Mouse (Mus musculus) liver, embryonic 15.5 days (tissue): Measurements from ENCODE around the gene Pitpnc1. TPM values are rescaled to one million over a fixed set of nuclear protein-coding genes. Genes with fewer than 3 reads are reported as not detected.

Source experiments
- ATAC-seq: fragments of 200-750 bp; cut with Nextera tagmentation; 2 replicates; pipeline ENCODE4 v1.8.0; 2017; ENCODE audit warnings: moderate number of reproducible peaks, mild to moderate bottlenecking, moderate library complexity; ENCODE audit not compliant: insufficient read depth
- H3K27ac ChIP-seq: fragments of 300-500 bp; sonication (generic); replicated peaks from 2 replicates; pipeline ENCODE4 v1.5.1; 2015; ENCODE audit warnings: mild to moderate bottlenecking, inconsistent platforms
- H3K27me3 ChIP-seq: fragments of 300-500 bp; sonication (generic); 2 replicates; pipeline ENCODE4 v1.6.1; 2015; ENCODE audit warnings: mild to moderate bottlenecking, inconsistent platforms
- H3K36me3 ChIP-seq: fragments of 300-500 bp; sonication (generic); replicated peaks from 2 replicates; pipeline ENCODE4 v1.6.1; 2015; ENCODE audit warnings: moderate library complexity, mild to moderate bottlenecking, inconsistent platforms
- H3K4me1 ChIP-seq: fragments of 300-500 bp; sonication (generic); replicated peaks from 2 replicates; pipeline ENCODE4 v1.6.1; 2015; ENCODE audit warnings: inconsistent platforms
- H3K4me2 ChIP-seq: fragments of 300-500 bp; sonication (generic); 2 replicates; pipeline ENCODE4 v1.6.1; 2015; ENCODE audit warnings: moderate library complexity, mild to moderate bottlenecking, inconsistent platforms
- H3K4me3 ChIP-seq: fragments of 300-500 bp; sonication (generic); replicated peaks from 2 replicates; pipeline ENCODE4 v1.5.1; 2015; ENCODE audit warnings: mild to moderate bottlenecking, inconsistent platforms
- H3K9ac ChIP-seq: fragments of 300-500 bp; sonication (generic); 2 replicates; pipeline ENCODE4 v1.6.1; 2015; ENCODE audit warnings: moderate library complexity, mild to moderate bottlenecking, inconsistent platforms
- H3K9me3 ChIP-seq: fragments of 300-500 bp; sonication (generic); replicated peaks from 2 replicates; pipeline ENCODE4 v1.6.1; 2016; ENCODE audit warnings: inconsistent platforms
- WGBS: fragments of 180-500 bp; shearing (Covaris S2); methylation state at CpG from one replicate; pipeline ENCODE4 v1.1.7; 2015; ENCODE audit warnings: mixed read lengths; ENCODE audit not compliant: insufficient replicate concordance; 5-methylcytosine and 5-hydroxymethylcytosine counted together
- polyA plus RNA-seq: library from polyadenylated mRNA; unstranded; fragments of >200 nt; fragmentation: Nextera tagmentation; extraction: Ambion mirVana; gene quantifications from 2 replicates; pipeline ENCODE4 v1.2.1, GENCODE M21; 2015

Pitpnc1 gene
- polyA plus RNA-seq, 1 experiment from 2014 or later: 7.0 TPM

- H3K27me3 ChIP-seq: no peaks in the 10 kb centered on the region
- no peak overlapping the region for H3K27ac ChIP-seq
- H3K36me3 ChIP-seq: peaks cover 12% of the 10 kb centered on the region
- no peak overlapping the region for H3K4me3 ChIP-seq
- no peak overlapping the region for H3K9ac ChIP-seq
- no peak overlapping the region for H3K4me2 ChIP-seq
- ATAC-seq: no peak
- H3K9me3 ChIP-seq: no peaks in the 10 kb centered on the region
- 72% methylated on average over 10 of the region's 10 CpGs for WGBS
- H3K4me1 ChIP-seq: 0 out of 2 replicates have a peak, but pooled peaks cover 4% of the 10 kb centered on the region
Observed at GRCm38 (mm10) chr11:107226013-107226412, 244.5 kb downstream of the Pitpnc1 start.

DNA sequence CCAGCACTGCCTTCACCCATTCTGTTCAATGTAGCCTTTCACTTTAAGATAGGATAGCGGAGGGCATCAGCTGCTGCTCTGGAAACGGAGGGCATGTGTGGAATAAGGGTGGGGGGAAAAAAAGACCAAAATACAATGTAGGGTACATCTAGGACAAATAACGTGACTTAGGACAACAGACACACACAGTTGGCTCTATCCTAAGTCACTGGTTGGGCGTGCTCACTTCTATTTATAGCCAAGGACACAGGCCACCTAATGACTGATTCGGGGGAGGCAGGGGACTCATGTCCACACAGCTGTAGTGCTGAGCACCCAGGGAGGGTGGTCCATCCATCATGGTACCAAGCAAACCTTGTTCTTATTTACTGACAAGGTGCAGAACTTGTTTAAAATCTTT is 245.2 kb downstream of the Pitpnc1 start:
- H3K27ac ChIP-seq: no peak overlapping the region
- no peaks in the 10 kb centered on the region for H3K9me3 ChIP-seq
- 66% methylated on average over 5 of the region's 5 CpGs for WGBS
- ATAC-seq: no peak
- no peak overlapping the region for H3K4me3 ChIP-seq
- H3K4me1 ChIP-seq: 0 out of 2 replicates have a peak, but pooled peaks cover 4% of the 10 kb centered on the region
- H3K36me3 ChIP-seq: peaks cover 12% of the 10 kb centered on the region
- no peaks in the 10 kb centered on the region for H3K27me3 ChIP-seq
- no peak overlapping the region for H3K9ac ChIP-seq
- H3K4me2 ChIP-seq: no peak overlapping the region

DNA sequence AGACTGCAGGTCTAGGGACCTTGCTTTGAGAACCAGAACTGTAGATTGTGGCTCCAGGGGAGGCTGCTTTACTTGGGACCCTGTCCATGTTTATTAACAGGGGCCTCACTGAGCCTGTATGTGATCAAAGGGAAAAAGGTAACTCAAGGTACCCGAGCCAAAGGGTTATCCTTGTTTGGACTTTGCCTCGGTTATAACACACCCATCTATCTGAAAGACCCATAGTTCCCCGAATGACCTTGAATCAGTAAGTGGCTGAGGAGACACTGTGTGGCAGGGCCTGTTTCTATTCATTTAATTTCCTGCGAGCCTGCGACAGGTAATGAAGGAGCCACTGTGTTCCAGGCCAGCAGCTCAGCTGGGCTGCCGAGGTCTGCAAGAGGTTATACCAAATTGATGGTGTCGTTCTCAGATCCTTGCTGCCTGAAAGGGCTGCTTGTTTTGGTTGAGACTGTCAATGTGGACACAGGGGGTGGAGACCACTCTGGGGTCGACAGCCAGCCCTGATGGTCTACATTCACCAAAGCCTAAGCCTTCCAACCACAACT is 246.8 kb downstream of the Pitpnc1 start:
- H3K9ac ChIP-seq: no peak overlapping the region
- H3K4me2 ChIP-seq: no peak overlapping the region
- peaks cover 12% of the 10 kb centered on the region for H3K36me3 ChIP-seq
- H3K27ac ChIP-seq: no peak overlapping the region
- H3K27me3 ChIP-seq: no peaks in the 10 kb centered on the region
- 0 out of 2 replicates have a peak, but pooled peaks cover 4% of the 10 kb centered on the region for H3K4me1 ChIP-seq
- no peak overlapping the region for H3K4me3 ChIP-seq
- no peak for ATAC-seq
- H3K9me3 ChIP-seq: no peaks in the 10 kb centered on the region
- WGBS: 72% methylated on average over 8 of the region's 8 CpGs

GRCm38 (mm10) chr11:107223169-107223561 is 247.3 kb downstream of the Pitpnc1 start:
- Histone ChIP-seq H3K9ac (no peak overlapping the region), H3K36me3 (peaks cover 8% of the 10 kb centered on the region), H3K27ac (no peak overlapping the region), H3K4me2 (no peak overlapping the region), H3K4me3 (no peak overlapping the region), H3K4me1 (0 out of 2 replicates have a peak, but pooled peaks cover 4% of the 10 kb centered on the region), H3K27me3 (no peaks in the 10 kb centered on the region), H3K9me3 (no peaks in the 10 kb centered on the region)
- ATAC-seq: no peak
- WGBS: 55% methylated on average over 1 of the region's 1 CpGs

- Histone ChIP-seq H3K9ac (no peak overlapping the region), H3K27ac (no peak overlapping the region), H3K4me3 (no peak overlapping the region), H3K36me3 (peaks cover 3% of the 10 kb centered on the region; the same call in 1 of the 2 replicates), H3K9me3 (no peaks in the 10 kb centered on the region), H3K4me2 (no peak overlapping the region), H3K4me1 (0 out of 2 replicates have a peak, but pooled peaks cover 4% of the 10 kb centered on the region), H3K27me3 (no peaks in the 10 kb centered on the region)
- WGBS: 68% methylated on average over 12 of the region's 12 CpGs
- no peak for ATAC-seq
Observed at GRCm38 (mm10) chr11:107222531-107223168, 247.8 kb downstream of the Pitpnc1 start.

DNA sequence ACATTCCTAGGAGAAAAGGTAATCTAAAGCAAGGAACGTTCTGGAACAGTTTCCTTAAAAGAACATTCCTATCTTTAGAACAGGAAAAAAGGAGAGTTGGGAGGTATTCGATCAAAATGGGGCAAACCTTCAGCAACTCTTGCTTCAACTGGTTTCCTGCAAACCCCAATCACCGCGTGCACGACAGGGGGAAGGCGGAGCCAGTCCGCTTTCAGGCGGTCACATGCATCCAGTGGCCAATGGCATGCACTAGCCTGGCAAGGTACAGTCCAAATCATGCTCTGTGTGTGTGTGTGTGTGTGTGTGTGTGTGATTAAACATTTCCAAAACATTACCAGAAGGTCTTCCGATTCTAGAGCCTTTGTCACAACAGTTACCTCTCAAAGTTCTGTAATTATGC is 255.4 kb downstream of the Pitpnc1 start:
- peaks cover 3% of the 10 kb centered on the region; the same call in 1 of the 2 replicates for H3K36me3 ChIP-seq
- no peak overlapping the region for H3K9ac ChIP-seq
- H3K9me3 ChIP-seq: no peaks in the 10 kb centered on the region
- no peaks in the 10 kb centered on the region for H3K27me3 ChIP-seq
- 80% methylated on average over 9 of the region's 9 CpGs for WGBS
- H3K27ac ChIP-seq: no peak overlapping the region
- no peak overlapping the region for H3K4me3 ChIP-seq
- no peak for ATAC-seq
- no peak overlapping the region for H3K4me2 ChIP-seq
- H3K4me1 ChIP-seq: no peaks in the 10 kb centered on the region

DNA sequence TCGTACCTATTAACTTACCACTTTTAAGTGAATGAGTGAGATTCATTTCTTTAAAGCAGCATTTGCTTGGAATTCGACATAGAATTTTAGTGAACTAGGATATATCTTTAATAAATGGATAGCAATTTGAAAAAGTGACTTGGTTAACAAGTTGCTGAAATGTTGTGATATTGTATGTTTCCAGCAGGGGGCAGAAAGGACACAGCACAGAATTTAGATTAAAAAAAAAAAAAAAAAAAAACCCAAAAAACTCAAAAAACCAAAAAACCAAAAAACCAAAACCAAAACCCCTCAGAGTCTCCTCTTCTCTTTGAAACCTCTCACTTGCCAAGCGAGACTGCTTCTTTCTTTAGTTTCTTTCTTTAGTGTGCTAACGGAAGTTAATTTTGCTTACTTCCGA is 256.8 kb downstream of the Pitpnc1 start:
- Histone ChIP-seq H3K36me3 (peaks cover 3% of the 10 kb centered on the region; the same call in 1 of the 2 replicates), H3K9ac (no peak overlapping the region), H3K9me3 (no peaks in the 10 kb centered on the region), H3K27ac (no peak overlapping the region), H3K27me3 (no peaks in the 10 kb centered on the region), H3K4me2 (no peak overlapping the region), H3K4me3 (no peak overlapping the region), H3K4me1 (no peaks in the 10 kb centered on the region)
- 60% methylated on average over 5 of the region's 5 CpGs for WGBS
- ATAC-seq: no peak

GRCm38 (mm10) chr11:107209818-107210217 is 260.7 kb downstream of the Pitpnc1 start:
- H3K9me3 ChIP-seq: no peaks in the 10 kb centered on the region
- no peak overlapping the region for H3K4me2 ChIP-seq
- no peak overlapping the region for H3K4me3 ChIP-seq
- H3K4me1 ChIP-seq: peaks cover 11% of the 10 kb centered on the region
- WGBS: 84% methylated on average over 13 of the region's 13 CpGs
- no peak for ATAC-seq
- no peaks in the 10 kb centered on the region; the same call in 1 of the 2 replicates for H3K36me3 ChIP-seq
- no peaks in the 10 kb centered on the region for H3K27me3 ChIP-seq
- H3K27ac ChIP-seq: no peak overlapping the region
- no peak overlapping the region for H3K9ac ChIP-seq

DNA sequence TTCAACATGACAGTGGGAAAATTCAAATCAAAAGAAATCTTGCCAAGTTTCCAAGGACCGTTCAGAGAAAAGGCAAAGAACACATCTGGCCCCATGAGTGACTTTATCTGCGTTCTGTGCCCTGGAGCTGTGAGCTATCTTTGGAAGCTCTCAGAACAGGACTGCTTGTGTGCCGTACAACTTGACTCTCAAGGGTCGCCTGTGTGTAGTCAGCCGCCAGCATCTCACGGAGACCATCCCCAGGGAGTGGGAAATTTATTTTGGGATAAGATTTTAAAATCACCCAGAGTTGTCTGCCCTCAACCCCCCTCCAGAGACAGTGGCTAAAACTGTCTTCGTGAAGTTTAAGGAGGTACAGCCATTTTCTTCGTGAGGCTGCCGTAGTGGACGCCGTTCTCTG is 268.7 kb downstream of the Pitpnc1 start:
- H3K4me2 ChIP-seq: no peak overlapping the region
- 81% methylated on average over 11 of the region's 11 CpGs for WGBS
- peaks cover 9% of the 10 kb centered on the region for H3K4me1 ChIP-seq
- no peak overlapping the region for H3K4me3 ChIP-seq
- no peaks in the 10 kb centered on the region for H3K9me3 ChIP-seq
- no peaks in the 10 kb centered on the region for H3K36me3 ChIP-seq
- H3K9ac ChIP-seq: no peak overlapping the region
- no peaks in the 10 kb centered on the region for H3K27me3 ChIP-seq
- no peak for ATAC-seq
- H3K27ac ChIP-seq: no peak overlapping the region

GRCm38 (mm10) chr11:107199281-107199680 is 271.2 kb downstream of the Pitpnc1 start:
- Histone ChIP-seq H3K27me3 (no peaks in the 10 kb centered on the region), H3K4me1 (no peaks in the 10 kb centered on the region), H3K9ac (no peak overlapping the region), H3K4me3 (no peak overlapping the region), H3K36me3 (no peaks in the 10 kb centered on the region), H3K27ac (no peak overlapping the region), H3K9me3 (no peaks in the 10 kb centered on the region), H3K4me2 (no peak overlapping the region)
- 60% methylated on average over 5 of the region's 5 CpGs for whole genome bisulfite sequencing
- ATAC-seq: no peak

GRCm38 (mm10) chr11:107195334-107195733 is 275.2 kb downstream of the Pitpnc1 start:
- Histone ChIP-seq H3K4me1 (no peaks in the 10 kb centered on the region; the same call in 1 of the 2 replicates), H3K27ac (no peak overlapping the region), H3K9ac (no peak overlapping the region), H3K4me3 (no peak overlapping the region), H3K27me3 (no peaks in the 10 kb centered on the region), H3K4me2 (no peak overlapping the region), H3K36me3 (no peaks in the 10 kb centered on the region), H3K9me3 (no peaks in the 10 kb centered on the region)
- no peak for ATAC-seq
- 59% methylated on average over 2 of the region's 2 CpGs for WGBS
